Mouse (Mus musculus) heart, embryonic 11.5 days (tissue): ENCODE results near the gene Top2a. TPM values are rescaled to one million over a fixed set of nuclear protein-coding genes. Genes with fewer than 3 reads are reported as not detected.
A peak's percentile ranks its signal among the peaks of the same experiment; 100 is the strongest.
"Not testable (repeated sequence)": the region's sequence is repeated elsewhere in the genome, so short reads cannot be mapped to it uniquely, and the experiment has no call there.

Experiments
- ATAC-seq: fragments of 200-750 bp; cut with Nextera tagmentation; replicated peaks from 2 replicates; pipeline ENCODE4 v1.8.0; 2017; ENCODE audit warnings: moderate library complexity; ENCODE audit not compliant: insufficient number of reproducible peaks, low FRiP score, low TSS enrichment
- H3K27ac ChIP-seq: fragments of 300-500 bp; sonication (generic); 2 replicates; pipeline ENCODE4 v1.5.1; 2014; ENCODE audit warnings: mild to moderate bottlenecking, low read depth, low read length
- H3K27me3 ChIP-seq: fragments of 300-500 bp; sonication (generic); 2 replicates; pipeline ENCODE4 v1.6.1; 2014; ENCODE audit warnings: mild to moderate bottlenecking, low read length, mixed read lengths; ENCODE audit not compliant: control insufficient read depth, insufficient read depth
- H3K36me3 ChIP-seq: fragments of 300-500 bp; sonication (generic); 2 replicates; pipeline ENCODE4 v1.6.1; 2014; ENCODE audit warnings: mild to moderate bottlenecking, low read length, moderate library complexity, mixed read lengths; ENCODE audit not compliant: control insufficient read depth, insufficient read depth
- H3K4me1 ChIP-seq: fragments of 300-500 bp; sonication (generic); 2 replicates; pipeline ENCODE4 v1.6.1; 2014; ENCODE audit warnings: low read length; ENCODE audit not compliant: control insufficient read depth, insufficient read depth
- H3K4me2 ChIP-seq: fragments of 300-500 bp; sonication (generic); 2 replicates; pipeline ENCODE4 v1.6.1; 2014; ENCODE audit warnings: mild to moderate bottlenecking, moderate library complexity
- H3K4me3 ChIP-seq: fragments of 300-500 bp; sonication (generic); 2 replicates; pipeline ENCODE4 v1.5.1; 2014; ENCODE audit warnings: low read depth, low read length
- H3K9ac ChIP-seq: fragments of 300-500 bp; sonication (generic); 2 replicates; pipeline ENCODE4 v1.6.1; 2014; ENCODE audit warnings: mild to moderate bottlenecking, low read depth, low read length, moderate library complexity
- H3K9me3 ChIP-seq: fragments of 300-500 bp; sonication (generic); replicated peaks from 2 replicates; pipeline ENCODE4 v1.6.1; 2016; ENCODE audit warnings: low read length; ENCODE audit not compliant: control insufficient read depth
- WGBS: fragments of 180-500 bp; shearing (Covaris S2); extraction: QIAGEN DNeasy Blood & Tissue Kit; methylation state at CpG from one replicate; pipeline ENCODE4 v1.1.7; 2014; ENCODE audit not compliant: insufficient replicate concordance; 5-methylcytosine and 5-hydroxymethylcytosine counted together
- polyA plus RNA-seq: library from polyadenylated mRNA; unstranded; fragments of >200 nt; fragmentation: Nextera tagmentation; extraction: Ambion mirVana; gene quantifications from 2 replicates; pipeline ENCODE4 v1.2.1, GENCODE M21; 2014

Gene Top2a
- polyA plus RNA-seq, 1 experiment from 2014 or later, result 220 TPM

DNA sequence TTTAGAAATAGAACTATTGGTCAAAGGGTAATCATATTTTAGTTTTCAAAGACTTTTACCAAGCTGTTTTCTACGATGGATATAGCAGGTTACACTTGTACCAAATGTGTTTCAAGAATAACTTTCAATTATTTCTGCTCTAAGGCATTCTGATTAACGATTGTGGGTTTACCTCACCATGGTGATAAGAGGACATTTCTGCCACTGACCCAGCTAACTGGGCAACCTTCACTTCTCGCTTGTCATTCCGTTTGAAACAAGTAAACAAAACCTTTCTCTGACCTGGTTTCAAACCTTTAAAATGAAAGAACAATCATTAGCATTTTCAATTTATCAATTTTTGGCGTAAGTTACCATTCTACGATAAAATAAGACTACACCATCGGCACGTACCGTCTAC is 17.2 kb downstream of the Top2a start:
- H3K4me1 ChIP-seq, result no peaks in the 10 kb centered on the region
- H3K36me3 ChIP-seq, result peaks cover 47% of the 10 kb centered on the region
- no peak overlapping the region for H3K4me3 ChIP-seq
- ATAC-seq, result no peak
- no peak overlapping the region for H3K9ac ChIP-seq
- H3K27me3 ChIP-seq, result no peaks in the 10 kb centered on the region
- H3K27ac ChIP-seq, result no peak overlapping the region
- no peaks in the 10 kb centered on the region for H3K9me3 ChIP-seq
- H3K4me2 ChIP-seq, result no peak overlapping the region
- 93% methylated on average over 9 of the region's 9 CpGs for WGBS

DNA sequence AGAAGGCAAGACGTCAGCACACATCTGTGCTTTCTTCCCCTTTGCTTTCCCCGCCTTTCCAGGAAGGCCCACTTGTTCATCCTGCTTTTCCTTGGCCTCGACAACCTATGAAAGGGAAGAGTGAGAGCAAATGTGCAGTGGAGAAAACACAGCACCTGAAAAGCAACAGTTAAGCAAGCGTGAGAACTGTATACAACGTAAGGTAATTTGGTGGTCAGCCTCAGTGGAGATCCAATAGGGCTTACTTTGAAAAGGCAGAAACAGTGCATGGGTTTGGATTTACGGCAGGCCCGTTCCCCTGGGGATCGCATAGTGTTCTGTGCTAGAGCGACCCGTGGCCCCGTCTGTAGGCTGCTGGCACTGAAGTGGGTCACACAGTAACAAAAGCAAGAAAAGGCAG is 24.7 kb downstream of the Top2a start:
- 93% methylated on average over 11 of the region's 11 CpGs for WGBS
- no peaks in the 10 kb centered on the region for H3K9me3 ChIP-seq
- ATAC-seq, result no peak

DNA sequence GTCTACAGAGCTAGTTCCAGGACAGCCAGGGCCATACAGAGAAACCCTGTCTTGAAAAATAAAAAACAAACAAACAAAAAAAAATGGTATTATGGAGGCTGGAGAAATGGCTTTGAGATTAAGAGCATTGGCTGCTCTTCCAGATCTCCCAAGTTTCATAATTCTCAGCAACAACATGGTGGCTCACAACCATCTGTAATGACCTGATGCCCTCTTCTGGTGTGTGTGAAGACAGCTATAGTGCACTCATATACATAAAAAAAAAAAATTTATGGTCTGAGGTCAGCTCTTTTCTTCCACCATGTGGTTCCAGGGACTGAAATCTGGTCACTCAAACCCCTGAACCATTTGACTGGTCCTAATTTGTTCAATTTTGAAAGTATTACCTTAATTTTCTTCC is 25.2 kb downstream of the Top2a start:
- no peaks in the 10 kb centered on the region for H3K4me1 ChIP-seq
- no peak overlapping the region for H3K9ac ChIP-seq
- no peaks in the 10 kb centered on the region for H3K9me3 ChIP-seq
- no peak overlapping the region for H3K4me3 ChIP-seq
- H3K4me2 ChIP-seq, result no peak overlapping the region
- no peak for ATAC-seq
- H3K36me3 ChIP-seq, result peaks cover 74% of the 10 kb centered on the region
- H3K27me3 ChIP-seq, result no peaks in the 10 kb centered on the region
- H3K27ac ChIP-seq, result no peak overlapping the region

More for the DNA sequence above, 24.7 kb downstream of the Top2a start:
- no peak overlapping the region for H3K9ac ChIP-seq
- peaks cover 74% of the 10 kb centered on the region for H3K36me3 ChIP-seq
- H3K27ac ChIP-seq, result no peak overlapping the region
- H3K4me1 ChIP-seq, result no peaks in the 10 kb centered on the region
- no peaks in the 10 kb centered on the region for H3K27me3 ChIP-seq
- no peak overlapping the region for H3K4me3 ChIP-seq
- no peak overlapping the region for H3K4me2 ChIP-seq

DNA sequence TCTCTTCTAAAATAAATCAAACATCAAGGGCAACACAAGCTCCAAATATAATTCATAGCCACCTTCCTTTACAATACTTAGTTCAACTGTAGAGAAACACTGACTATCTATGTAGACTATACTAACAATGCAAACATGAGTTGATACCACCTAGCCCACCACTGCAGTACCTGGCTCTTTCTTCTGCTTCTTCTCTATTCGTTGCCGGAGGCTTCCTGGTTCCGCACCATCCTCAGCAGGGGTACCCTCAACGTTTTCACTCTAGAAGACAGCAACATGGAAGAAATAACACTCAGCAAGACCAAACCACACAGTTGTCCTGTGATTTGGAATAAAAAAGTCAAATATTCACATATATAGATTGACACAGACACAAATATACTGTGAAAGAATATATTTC is 26.3 kb downstream of the Top2a start:
- H3K27me3 ChIP-seq, result no peaks in the 10 kb centered on the region
- H3K9ac ChIP-seq, result no peak overlapping the region
- ATAC-seq, result no peak
- no peaks in the 10 kb centered on the region for H3K9me3 ChIP-seq
- H3K4me3 ChIP-seq, result no peak overlapping the region
- H3K36me3 ChIP-seq, result peaks cover 78% of the 10 kb centered on the region
- H3K4me2 ChIP-seq, result no peak overlapping the region
- H3K27ac ChIP-seq, result no peak overlapping the region
- H3K4me1 ChIP-seq, result no peaks in the 10 kb centered on the region
- WGBS, result 94% methylated on average over 4 of the region's 4 CpGs

DNA sequence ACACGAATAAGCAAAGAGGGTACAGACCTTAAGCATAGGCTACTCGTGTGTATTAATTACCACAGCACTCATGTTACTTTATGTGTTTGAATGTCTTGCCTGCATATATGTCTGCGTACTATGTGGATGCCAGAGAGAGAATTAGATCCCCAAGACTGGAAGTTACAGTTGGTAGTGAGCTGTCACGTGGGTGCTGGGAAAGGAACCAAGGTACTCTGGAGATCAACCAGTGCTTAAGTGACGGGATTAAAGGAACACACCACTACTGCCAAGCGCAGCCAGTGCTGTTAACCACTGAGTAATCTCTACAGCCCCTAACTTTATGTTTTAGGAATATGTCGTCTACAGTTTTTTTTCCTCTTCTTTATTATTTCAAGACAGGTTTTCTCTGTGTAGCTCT is 28.0 kb downstream of the Top2a start:
- Histone ChIP-seq H3K4me3 (no peak overlapping the region), H3K9ac (no peak overlapping the region), H3K36me3 (peaks cover 75% of the 10 kb centered on the region), H3K4me2 (no peak overlapping the region), H3K27me3 (no peaks in the 10 kb centered on the region), H3K27ac (no peak overlapping the region), H3K9me3 (no peaks in the 10 kb centered on the region), H3K4me1 (no peaks in the 10 kb centered on the region)
- WGBS, result 93% methylated on average over 7 of the region's 7 CpGs
- no peak for ATAC-seq

DNA sequence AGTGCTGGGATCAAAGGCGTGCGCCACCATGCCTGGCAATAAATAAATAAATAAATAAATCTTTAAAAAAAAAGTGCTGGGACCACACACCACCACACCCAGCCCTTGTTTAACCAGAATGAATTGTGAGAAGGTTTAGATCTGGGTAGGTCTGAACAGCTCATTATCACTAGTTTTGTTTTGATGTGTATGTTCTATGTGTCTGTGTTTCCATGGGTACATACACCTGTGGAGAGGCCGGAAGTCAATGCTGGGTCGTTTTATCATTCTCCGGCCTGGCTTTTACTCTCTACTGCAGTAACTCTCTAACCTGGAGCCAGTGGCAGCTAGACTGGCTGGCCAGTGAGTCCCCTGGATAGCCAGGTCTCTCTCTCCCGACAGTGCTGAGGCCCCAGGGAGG is 33.1 kb downstream of the Top2a start:
- H3K9ac ChIP-seq, result no peak overlapping the region
- no peak overlapping the region for H3K4me2 ChIP-seq
- H3K27ac ChIP-seq, result no peak overlapping the region
- H3K9me3 ChIP-seq, result no peaks in the 10 kb centered on the region
- H3K36me3 ChIP-seq, result peaks cover 39% of the 10 kb centered on the region
- WGBS, result 77% methylated on average over 6 of the region's 6 CpGs
- H3K4me3 ChIP-seq, result no peak overlapping the region
- peaks cover 2% of the 10 kb centered on the region; the same call in 1 of the 2 replicates for H3K4me1 ChIP-seq
- no peaks in the 10 kb centered on the region for H3K27me3 ChIP-seq
- ATAC-seq, result no peak

DNA sequence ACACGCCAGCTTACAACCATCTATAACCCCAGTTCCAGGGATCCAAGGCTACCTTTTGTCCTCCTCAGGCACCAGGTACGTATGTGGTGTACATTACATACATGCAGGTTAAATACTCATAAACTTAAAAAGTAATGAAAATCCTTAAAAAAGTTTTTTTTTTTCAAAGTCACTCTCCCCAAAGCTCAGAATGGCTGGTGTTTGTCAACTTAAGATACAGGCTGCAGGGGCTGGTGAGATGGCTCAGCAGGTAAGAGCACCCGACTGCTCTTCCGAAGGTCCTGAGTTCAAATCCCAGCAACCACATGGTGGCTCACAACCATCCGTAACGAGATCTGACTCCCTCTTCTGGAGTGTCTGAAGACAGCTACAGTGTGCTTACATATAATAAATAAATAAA is 35.7 kb downstream of the Top2a start:
- not testable (repeated sequence) for H3K9me3 ChIP-seq, H3K4me2 ChIP-seq, H3K27ac ChIP-seq, H3K4me3 ChIP-seq, ATAC-seq, H3K9ac ChIP-seq, H3K27me3 ChIP-seq
- Histone ChIP-seq H3K4me1 (peaks cover 18% of the 10 kb centered on the region), H3K36me3 (peaks cover 16% of the 10 kb centered on the region)
- WGBS, result 95% methylated on average over 5 of the region's 6 CpGs

DNA sequence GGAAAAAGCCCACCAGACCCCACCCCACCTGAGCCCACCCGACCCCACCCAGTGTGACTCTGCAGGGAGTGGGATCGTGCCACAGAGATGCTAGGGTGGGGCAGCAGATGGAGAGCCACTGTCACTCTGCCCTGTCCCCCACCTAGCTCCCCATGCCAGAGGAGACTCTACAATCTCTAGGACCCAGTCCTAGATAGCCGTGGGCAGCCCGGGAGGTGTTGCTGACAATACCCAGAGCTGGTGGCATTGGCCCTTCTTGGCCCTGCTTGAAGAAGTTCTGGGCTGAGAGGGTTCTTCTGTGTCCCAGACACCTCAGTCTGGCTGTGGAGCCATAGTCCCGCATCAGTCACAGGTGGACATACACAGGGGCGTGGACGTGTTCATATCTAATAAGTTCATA is 38.4 kb downstream of the Top2a start:
- Histone ChIP-seq H3K27me3 (peaks cover 17% of the 10 kb centered on the region), H3K4me1 (peaks cover 24% of the 10 kb centered on the region), H3K27ac (peak overlapping the region; percentile 54; the same call in 1 of the 2 replicates), H3K36me3 (peaks cover 2% of the 10 kb centered on the region; the same call in 1 of the 2 replicates), H3K4me2 (peak overlapping the region; percentile 22), H3K4me3 (no peak overlapping the region), H3K9me3 (no peaks in the 10 kb centered on the region), H3K9ac (no peak overlapping the region)
- peak; percentile 33; the same call in 1 of the 2 replicates for ATAC-seq
- WGBS, result 57% methylated on average over 7 of the region's 7 CpGs

DNA sequence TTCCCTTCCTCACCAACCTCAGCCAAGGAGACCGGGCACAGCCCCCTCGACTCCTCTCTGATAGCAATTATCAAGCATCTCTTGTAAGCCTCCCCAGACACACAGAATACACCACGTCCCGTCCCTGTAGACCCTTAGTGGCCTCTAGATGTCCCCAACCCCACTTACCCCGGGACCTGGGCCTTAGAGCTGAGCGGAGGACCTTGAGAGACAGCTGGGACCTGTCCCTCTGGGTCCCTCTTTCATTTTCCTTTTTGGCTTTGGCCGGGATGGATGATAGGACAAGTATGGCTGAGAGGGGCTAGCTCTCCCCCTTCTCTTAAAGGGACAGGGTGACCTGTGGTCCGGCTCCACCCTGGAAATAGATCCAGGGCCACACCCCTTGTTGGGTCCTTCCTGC is 40.4 kb downstream of the Top2a start:
- Histone ChIP-seq H3K27me3 (peaks cover 17% of the 10 kb centered on the region), H3K27ac (no peak overlapping the region), H3K4me2 (peak overlapping the region; percentile 93), H3K9me3 (no peaks in the 10 kb centered on the region), H3K4me3 (peak overlapping the region; percentile 60; the same call in 1 of the 2 replicates), H3K36me3 (no peaks in the 10 kb centered on the region), H3K4me1 (peaks cover 24% of the 10 kb centered on the region), H3K9ac (no peak overlapping the region)
- ATAC-seq, result 0 out of 2 replicates have a peak, but pooled peaks have one; percentile 5
- WGBS, result 29% methylated on average over 8 of the region's 8 CpGs
